Mouse (Mus musculus): ENCODE results near the gene Blcap. TPM values are rescaled to one million over a fixed set of nuclear protein-coding genes. Genes with fewer than 3 reads are reported as not detected.
A peak's percentile ranks its signal among the peaks of the same experiment; 100 is the strongest.

Blcap gene
- total RNA-seq, 2 experiments from 2014 or later, result 59.0 to 59.5 TPM

- intact Hi-C loops (cut with DNase I), result no loop called here
- peak; percentile 83 to 90 for DNase-seq
These were observed 9.8 kb downstream of the Blcap start for GRCm38 (mm10) chr2:157561165-157561836.

- no peak for DNase-seq
- intact Hi-C loops (cut with DNase I), result no loop called here
These were observed 10.8 kb downstream of the Blcap start for GRCm38 (mm10) chr2:157560302-157560701.

- no peak for DNase-seq
These were observed 11.2 kb downstream of the Blcap start, which contains the start of gene Nnat for GRCm38 (mm10) chr2:157559858-157560257. TSS of gene Nnat (plus strand) at chr2:157560078.

GRCm38 (mm10) chr2:157559440-157559839 lies 11.6 kb downstream of the Blcap start:
- intact Hi-C loops (cut with DNase I), result no loop called here
- no peak for DNase-seq

More at GRCm38 (mm10) chr2:157559858-157560257, 11.2 kb downstream of the Blcap start, which contains the start of gene Nnat:
- intact Hi-C loops (cut with DNase I), result no loop called here

GRCm38 (mm10) chr2:157558520-157558919 lies 12.6 kb downstream of the Blcap start:
- no peak for DNase-seq

GRCm38 (mm10) chr2:157558051-157558450 lies 13.0 kb downstream of the Blcap start:
- intact Hi-C loops (cut with DNase I), result no loop called here
- DNase-seq, result no peak

More at GRCm38 (mm10) chr2:157558520-157558919, 12.6 kb downstream of the Blcap start:
- intact Hi-C loops (cut with DNase I), result no loop called here

- DNase-seq, result no peak
- intact Hi-C loops (cut with DNase I), result no loop called here
These were observed 14.9 kb downstream of the Blcap start for GRCm38 (mm10) chr2:157556074-157556698.

- intact Hi-C loops (cut with DNase I), result no loop called here
- DNase-seq, result no peak
These were observed 18.8 kb downstream of the Blcap start for GRCm38 (mm10) chr2:157552158-157552886.

GRCm38 (mm10) chr2:157550292-157550691 lies 20.8 kb downstream of the Blcap start:
- intact Hi-C loops (cut with DNase I), result no loop called here
- DNase-seq, result no peak

- intact Hi-C loops (cut with DNase I), result no loop called here
These were observed 24.4 kb downstream of the Blcap start for GRCm38 (mm10) chr2:157546686-157547085.

GRCm38 (mm10) chr2:157544333-157544888 lies 26.7 kb downstream of the Blcap start:
- intact Hi-C loops (cut with DNase I), result no loop called here
- no peak for DNase-seq

More at GRCm38 (mm10) chr2:157546686-157547085, 24.4 kb downstream of the Blcap start:
- DNase-seq, result no peak

GRCm38 (mm10) chr2:157542415-157542814 lies 28.7 kb downstream of the Blcap start:
- DNase-seq, result no peak
- intact Hi-C loops (cut with DNase I), result no loop called here

- DNase-seq, result no peak
- intact Hi-C loops (cut with DNase I), result no loop called here
These were observed 29.4 kb downstream of the Blcap start for GRCm38 (mm10) chr2:157541631-157542030.

GRCm38 (mm10) chr2:157540953-157541569 lies 30.0 kb downstream of the Blcap start:
- intact Hi-C loops (cut with DNase I), result no loop called here
- no peak for DNase-seq

- intact Hi-C loops (cut with DNase I), result no loop called here
- peak; percentile 65 to 72 for DNase-seq
These were observed 30.8 kb downstream of the Blcap start for GRCm38 (mm10) chr2:157540073-157540952.

- intact Hi-C loops (cut with DNase I), result no loop called here
- DNase-seq, result no peak
These were observed 34.0 kb downstream of the Blcap start for GRCm38 (mm10) chr2:157537118-157537517.

- intact Hi-C loops (cut with DNase I), result no loop called here
- DNase-seq, result no peak
These were observed 34.5 kb downstream of the Blcap start for GRCm38 (mm10) chr2:157536476-157537081.

GRCm38 (mm10) chr2:157534163-157534562 lies 36.9 kb downstream of the Blcap start:
- intact Hi-C loops (cut with DNase I), result no loop called here

More at GRCm38 (mm10) chr2:157534163-157534562, 36.9 kb downstream of the Blcap start:
- no peak for DNase-seq
